Mouse (Mus musculus) cerebellum, adult 9-10 months (tissue): Measurements from ENCODE around the gene Fgd4.
A peak's percentile ranks its signal among the peaks of the same experiment; 100 is the strongest.

Source experiments
- DNase-seq: peaks from one replicate; pipeline ENCODE4 v3.0.0; 2022

Fgd4 gene

GRCm38 (mm10) chr16:16600461-16600860 is at the start of gene Fgd4:
Gene Fgd4, minus strand, starts transcription at chr16:16600549.
- no peak for DNase-seq

GRCm38 (mm10) chr16:16645148-16645547 is 44.8 kb upstream of the Fgd4 start:
- no peak for DNase-seq

DNA sequence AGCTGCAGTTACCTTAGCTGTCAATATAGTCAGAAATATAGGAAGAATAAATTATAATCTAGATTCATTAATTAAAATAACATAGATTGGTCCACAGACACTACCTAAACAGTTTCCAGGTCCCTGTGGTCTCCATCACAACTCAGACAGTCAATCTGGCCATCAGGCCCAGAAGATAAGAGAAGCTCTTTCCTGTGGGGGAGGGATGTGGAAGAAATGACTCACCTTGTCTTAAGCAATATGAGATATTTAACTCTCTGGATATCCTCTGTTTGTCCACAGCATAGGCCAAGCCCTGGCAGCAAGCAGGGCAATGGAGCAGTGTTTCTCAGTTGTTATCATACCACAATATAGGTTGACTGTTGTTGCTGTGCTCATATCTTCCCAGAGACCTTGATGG is 33.4 kb upstream of the Fgd4 start:
- no peak for DNase-seq

DNA sequence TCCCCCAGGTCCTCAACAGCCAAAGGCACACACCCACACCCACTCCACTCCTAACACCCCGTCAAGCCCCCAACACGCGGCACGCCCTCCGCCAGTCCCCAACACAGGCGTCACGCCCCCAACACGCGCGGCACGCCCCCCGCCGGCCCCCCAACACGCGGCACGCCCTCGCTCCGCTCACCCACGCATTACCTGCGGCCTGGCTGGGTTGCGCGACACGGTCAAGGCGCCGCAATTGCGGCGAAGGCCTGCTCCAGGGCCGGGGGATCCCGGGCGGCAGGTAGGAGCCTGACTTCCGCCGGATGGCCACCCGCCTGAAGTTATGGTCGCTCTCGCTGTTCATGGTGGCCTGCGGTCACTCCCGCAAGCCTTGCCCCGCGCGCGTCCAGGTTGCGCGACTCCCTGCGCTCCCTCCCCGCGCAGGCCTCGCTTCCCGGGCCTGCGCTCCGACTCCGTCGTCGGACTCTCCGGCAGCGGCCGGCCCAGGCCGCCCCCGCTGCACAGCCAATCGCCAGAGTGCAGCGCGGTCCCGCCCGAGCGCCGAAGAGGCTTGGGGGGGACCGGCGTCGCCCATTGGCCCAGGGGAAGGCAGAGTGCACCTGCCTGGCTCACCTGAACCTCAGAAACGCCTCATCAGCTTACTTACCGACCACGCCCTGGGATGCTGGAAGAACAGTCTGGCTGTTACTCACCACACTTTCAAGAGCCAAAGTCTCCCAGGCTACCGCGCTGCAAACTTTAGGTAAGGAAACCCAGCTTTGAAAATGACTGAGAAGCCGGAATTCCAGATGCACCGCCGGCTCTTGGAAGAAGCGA is 555 bp downstream of the Fgd4 start:
- peak; percentile 33 for DNase-seq

- no peak for DNase-seq
Measured at GRCm38 (mm10) chr16:16596582-16596981, 3.8 kb downstream of the Fgd4 start.

DNA sequence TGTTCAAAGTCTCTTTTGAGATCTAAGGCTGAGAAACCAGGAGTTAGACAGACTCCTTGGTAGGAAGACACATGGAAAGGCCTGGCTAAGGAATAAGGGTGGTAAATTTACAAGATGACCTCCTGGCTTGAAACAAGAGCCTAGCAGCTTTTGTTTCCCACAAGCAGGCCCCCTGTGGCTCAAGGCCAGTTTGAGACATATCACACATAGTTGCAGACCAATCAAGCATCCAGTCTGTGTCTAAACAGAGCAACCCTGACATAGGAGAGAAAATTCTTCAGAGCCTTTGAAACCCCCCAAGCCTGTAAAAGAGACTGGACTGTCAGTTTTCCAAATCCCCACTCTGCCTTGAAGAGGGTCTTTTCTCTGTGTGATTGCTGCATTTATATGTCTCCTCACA is 7.7 kb downstream of the Fgd4 start:
- no peak for DNase-seq

GRCm38 (mm10) chr16:16584409-16585032 is 15.8 kb downstream of the Fgd4 start:
- peak; percentile 86 for DNase-seq

DNA sequence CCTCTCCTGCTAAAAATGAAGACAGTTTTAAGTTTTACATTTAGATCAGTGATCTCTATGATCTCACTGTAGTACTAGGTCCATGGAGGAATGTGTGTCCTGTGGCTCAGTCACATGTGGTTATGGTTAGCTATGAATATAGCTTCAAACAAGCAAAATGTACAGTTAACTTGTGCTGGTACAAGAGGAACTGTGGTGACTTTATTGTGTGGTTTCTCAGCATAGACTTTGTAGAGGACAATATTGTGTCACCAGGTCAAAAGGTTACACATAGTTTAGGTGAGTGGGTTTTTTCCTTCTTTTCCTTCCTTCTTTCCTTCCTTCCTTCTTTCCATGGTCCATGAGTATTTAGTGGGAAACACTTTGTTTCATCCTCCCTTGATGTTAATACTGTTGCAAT is 23.8 kb downstream of the Fgd4 start:
- DNase-seq = no peak

- DNase-seq = no peak
Measured at GRCm38 (mm10) chr16:16574508-16574907, 25.8 kb downstream of the Fgd4 start.

GRCm38 (mm10) chr16:16573167-16573566 is 27.2 kb downstream of the Fgd4 start:
- DNase-seq = no peak

DNA sequence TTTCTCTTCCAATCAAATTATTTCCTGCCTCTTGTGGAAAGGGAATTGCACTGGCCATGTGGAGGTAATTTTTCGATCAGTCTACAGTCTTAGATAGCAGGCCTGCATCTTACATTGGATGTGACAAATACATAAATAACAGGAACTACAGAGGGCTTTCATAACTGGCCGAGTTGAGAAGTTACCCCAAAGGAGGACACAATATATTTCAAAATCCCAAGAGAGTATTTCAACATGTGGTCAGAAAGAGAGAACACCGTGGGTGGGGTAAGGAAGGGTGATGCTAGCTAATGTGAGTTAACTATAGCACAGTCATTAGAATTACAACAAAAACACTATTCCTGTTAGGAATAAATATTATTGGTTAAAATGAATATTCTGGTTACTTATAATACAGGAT is 29.0 kb downstream of the Fgd4 start:
- DNase-seq = no peak

DNA sequence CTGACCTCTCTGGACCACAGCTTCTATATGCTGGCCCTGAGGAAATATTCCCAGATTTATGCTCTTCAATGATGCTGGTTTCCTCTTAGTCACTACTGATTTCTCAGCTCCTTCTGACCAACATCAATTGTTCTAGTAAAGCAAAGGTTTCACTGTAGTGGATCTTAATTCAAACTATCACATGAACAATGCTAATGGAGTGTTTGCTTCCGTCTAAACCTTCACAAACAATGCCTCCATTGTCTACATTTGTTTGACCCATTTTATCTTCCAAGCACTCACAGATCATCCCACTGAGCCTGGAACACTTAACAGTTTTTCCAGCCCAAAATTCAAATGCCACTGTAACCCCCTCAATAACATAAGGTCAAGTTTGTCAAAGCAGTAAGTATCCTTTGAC is 33.6 kb downstream of the Fgd4 start:
- no peak for DNase-seq

GRCm38 (mm10) chr16:16566215-16566614 is 34.1 kb downstream of the Fgd4 start:
- no peak for DNase-seq

- no peak for DNase-seq
Measured at GRCm38 (mm10) chr16:16565786-16566185, 34.6 kb downstream of the Fgd4 start.

DNA sequence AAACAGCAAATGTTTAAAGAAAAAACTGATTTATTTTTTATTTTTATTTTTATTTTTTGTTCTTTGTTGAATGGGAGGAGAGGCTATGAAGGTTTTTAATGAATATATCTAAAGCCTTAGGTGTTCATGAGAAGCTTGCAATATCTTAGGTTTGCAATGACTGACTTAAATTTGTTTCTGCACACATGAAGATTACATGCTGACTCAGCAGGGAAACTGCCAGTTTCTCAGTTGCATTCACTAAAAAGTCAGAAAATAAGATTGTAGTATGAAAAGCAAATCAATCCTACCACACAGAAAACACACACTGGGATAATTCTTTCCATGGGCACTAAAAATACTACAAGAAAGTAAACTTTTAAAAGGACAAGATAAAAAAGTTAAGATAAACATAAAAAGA is 39.6 kb downstream of the Fgd4 start:
- peak; percentile 51 for DNase-seq

DNA sequence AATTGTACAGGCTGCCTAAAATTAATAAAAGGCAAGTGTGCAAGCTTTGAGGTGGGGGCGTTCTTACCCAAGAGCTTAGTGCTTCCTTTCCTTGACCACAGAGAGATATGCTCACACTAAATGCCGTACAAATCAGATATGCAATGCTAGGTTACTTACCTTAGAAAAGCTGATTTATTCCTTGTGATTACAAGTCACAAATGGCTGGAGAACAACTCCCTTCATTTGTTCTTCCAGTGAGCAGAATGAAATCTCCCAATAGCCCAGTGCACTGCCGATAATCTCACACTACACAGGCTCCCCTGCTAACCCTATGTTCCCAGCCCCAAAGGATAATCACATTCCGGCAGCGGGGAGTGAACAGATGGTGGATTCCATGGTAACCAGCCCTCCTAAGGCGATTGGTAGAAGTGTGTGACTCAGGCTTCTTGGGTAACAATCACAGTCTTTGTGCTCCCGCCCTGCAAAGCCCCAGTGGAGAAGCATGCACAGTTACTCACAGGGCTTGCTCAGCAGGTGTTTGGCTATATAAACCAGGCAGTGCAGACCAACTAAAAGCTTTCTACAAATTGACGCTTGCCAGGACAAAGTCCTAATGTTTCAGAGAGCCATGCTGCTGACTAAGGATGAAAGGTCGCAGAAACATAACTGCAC is 40.3 kb downstream of the Fgd4 start:
- DNase-seq = peak; percentile 96

GRCm38 (mm10) chr16:16559016-16559877 is 41.1 kb downstream of the Fgd4 start:
- DNase-seq = peak; percentile 78

- peak; percentile 45 for DNase-seq
Measured at GRCm38 (mm10) chr16:16557738-16558137, 42.6 kb downstream of the Fgd4 start.

- peak; percentile 87 for DNase-seq
Measured at GRCm38 (mm10) chr16:16554098-16554497, 46.3 kb downstream of the Fgd4 start.

DNA sequence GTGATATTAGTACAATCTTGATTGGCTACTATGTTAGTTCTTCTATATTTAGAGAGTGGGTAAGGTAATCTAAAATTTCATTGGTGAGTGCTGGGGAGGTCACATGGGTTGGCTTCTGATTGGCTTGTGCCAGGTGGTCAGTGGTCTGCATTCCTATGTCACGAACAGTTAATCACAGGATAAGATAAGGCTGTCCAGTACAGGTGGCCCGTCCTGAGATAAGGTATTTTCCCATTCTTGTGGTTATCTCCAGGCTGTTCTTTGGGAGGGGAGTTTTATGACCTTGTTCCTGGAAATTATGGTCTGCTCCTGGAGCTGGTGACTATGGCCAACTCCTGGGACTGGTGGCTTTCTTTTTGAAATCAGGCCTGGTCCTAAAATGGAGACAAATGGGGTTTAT is 48.2 kb downstream of the Fgd4 start:
- no peak for DNase-seq

DNA sequence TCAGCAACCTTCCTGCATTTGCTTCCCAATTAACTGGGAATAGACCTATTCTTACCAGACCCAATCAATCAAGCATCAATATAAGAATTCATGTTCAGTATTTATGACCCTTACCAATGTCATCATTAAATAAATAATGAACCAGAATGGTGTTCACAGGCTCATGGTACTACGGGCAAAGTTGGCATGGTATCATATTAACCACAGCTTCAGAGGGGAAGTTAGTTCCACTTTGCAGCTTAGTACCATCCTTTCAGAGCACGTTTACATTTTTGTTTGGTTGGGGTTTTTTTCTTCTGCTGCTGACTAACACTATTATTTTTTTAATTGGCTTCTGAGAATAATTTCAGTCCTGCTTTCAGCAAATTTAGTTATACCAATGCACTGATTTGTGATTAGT is 51.2 kb downstream of the Fgd4 start:
- DNase-seq = no peak

- no peak for DNase-seq
Measured at GRCm38 (mm10) chr16:16546657-16547056, 53.7 kb downstream of the Fgd4 start.

DNA sequence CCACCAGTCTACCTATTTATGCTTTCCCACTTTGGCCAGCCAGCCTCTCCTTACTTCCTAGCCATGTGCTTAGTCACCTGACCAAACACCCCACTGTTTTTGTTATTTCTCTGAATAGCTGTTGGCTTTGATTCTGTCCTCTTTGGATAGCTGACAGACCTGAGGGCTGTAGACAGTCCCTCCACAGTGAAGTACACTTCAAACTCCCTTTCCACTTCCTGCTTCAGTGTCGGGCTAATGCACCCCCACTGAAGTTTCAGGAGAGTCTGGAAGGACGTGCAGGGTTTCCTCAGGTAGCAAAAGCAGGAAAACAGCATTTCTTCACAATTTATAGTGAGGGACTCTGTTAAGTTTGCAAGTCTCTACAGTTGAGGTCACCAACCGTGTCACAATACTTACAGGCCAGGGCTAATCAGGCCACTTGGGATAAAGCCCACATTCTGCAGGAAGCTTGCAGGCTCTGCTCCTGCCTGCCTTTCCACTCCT is 57.4 kb downstream of the Fgd4 start:
- DNase-seq = peak; percentile 93
